Mouse (Mus musculus) hindbrain, embryonic 13.5 days (tissue): ENCODE measurements at regions not wholly inside any gene's neighbourhood (a gene's known extent, or its start where the extent isn't known, plus 50 kb on each side); places are given as distances from the start of the nearest gene placed in this dataset.
"Not testable (repeated sequence)": the region's sequence is repeated elsewhere in the genome, so short reads cannot be mapped to it uniquely, and the experiment has no call there.

ENCODE experiments used
- ATAC-seq: fragments of 200-750 bp; cut with Nextera tagmentation; 2 replicates; pipeline ENCODE4 v1.8.0; 2017; ENCODE audit warnings: moderate TSS enrichment; ENCODE audit not compliant: low FRiP score
- H3K27ac ChIP-seq: fragments of 300-500 bp; sonication (generic); 2 replicates; pipeline ENCODE4 v1.5.1; 2015; ENCODE audit warnings: inconsistent platforms, mild to moderate bottlenecking, moderate library complexity
- H3K27me3 ChIP-seq: fragments of 300-500 bp; sonication (generic); 2 replicates; pipeline ENCODE4 v1.6.1; 2015; ENCODE audit warnings: mild to moderate bottlenecking, inconsistent platforms
- H3K36me3 ChIP-seq: fragments of 300-500 bp; sonication (generic); 2 replicates; pipeline ENCODE4 v1.6.1; 2015; ENCODE audit warnings: mild to moderate bottlenecking, inconsistent platforms
- H3K4me1 ChIP-seq: fragments of 300-500 bp; sonication (generic); replicated peaks from 2 replicates; pipeline ENCODE4 v1.6.1; 2015; ENCODE audit warnings: inconsistent platforms
- H3K4me2 ChIP-seq: fragments of 300-500 bp; sonication (generic); 2 replicates; pipeline ENCODE4 v1.6.1; 2015; ENCODE audit warnings: inconsistent platforms, mild to moderate bottlenecking, moderate library complexity
- H3K4me3 ChIP-seq: fragments of 300-500 bp; sonication (generic); 2 replicates; pipeline ENCODE4 v1.5.1; 2015; ENCODE audit warnings: mild to moderate bottlenecking, inconsistent platforms
- H3K9ac ChIP-seq: fragments of 300-500 bp; sonication (generic); 2 replicates; pipeline ENCODE4 v1.6.1; 2015; ENCODE audit warnings: mild to moderate bottlenecking, inconsistent platforms
- H3K9me3 ChIP-seq: fragments of 300-500 bp; sonication (generic); 2 replicates; pipeline ENCODE4 v1.6.1; 2016; ENCODE audit warnings: inconsistent platforms
- WGBS: fragments of 180-500 bp; shearing (Covaris S2); methylation state at CpG from one replicate; pipeline ENCODE4 v1.1.7; 2015; 5-methylcytosine and 5-hydroxymethylcytosine counted together

DNA sequence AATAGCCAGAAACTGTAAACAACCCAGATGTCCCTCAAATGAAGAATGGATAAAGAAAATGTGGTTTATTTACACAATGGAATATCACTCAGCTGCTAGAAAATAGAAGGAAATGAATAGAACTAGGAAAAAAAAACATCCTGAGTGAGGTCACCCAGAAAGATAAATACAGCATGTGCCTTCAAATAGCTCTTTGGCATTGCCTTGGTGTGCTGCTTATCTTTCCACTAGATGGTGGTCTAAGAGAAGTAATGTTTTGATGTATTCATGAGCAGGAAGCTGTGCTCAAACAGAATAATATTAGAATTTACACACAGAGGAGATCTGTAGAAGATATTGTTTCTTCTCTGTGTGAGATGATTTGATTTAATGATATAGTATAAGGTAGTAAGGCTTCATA lies 78.8 kb downstream of the Zfp619 start:
- Histone ChIP-seq H3K9ac (no peak overlapping the region), H3K9me3 (no peaks in the 10 kb centered on the region), H3K36me3 (no peaks in the 10 kb centered on the region), H3K4me3 (no peak overlapping the region), H3K4me1 (no peaks in the 10 kb centered on the region), H3K4me2 (no peak overlapping the region), H3K27me3 (no peaks in the 10 kb centered on the region), H3K27ac (no peak overlapping the region)
- ATAC-seq = no peak

DNA sequence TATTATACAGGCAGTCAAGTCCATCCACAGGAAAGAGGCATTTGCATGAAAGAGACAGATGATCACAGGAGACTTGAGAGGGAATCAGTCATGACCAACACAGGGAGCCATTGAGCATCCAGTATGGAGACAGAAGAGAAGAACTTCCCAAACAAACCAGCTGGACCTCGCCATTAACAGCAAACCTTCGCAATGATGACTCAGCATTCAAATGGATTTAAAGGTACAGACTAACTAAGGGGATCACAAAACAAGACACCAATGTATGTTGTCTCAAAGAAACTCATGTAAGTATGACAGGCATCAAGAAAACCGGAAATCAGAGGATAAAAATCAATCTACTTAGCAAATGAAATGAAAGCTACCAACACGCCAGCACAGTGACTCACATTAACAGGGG lies 96.2 kb downstream of the Zfp619 start:
- no peak for ATAC-seq
- WGBS = 89% methylated on average over 4 of the region's 4 CpGs
- Histone ChIP-seq H3K9ac (no peak overlapping the region), H3K4me2 (no peak overlapping the region), H3K9me3 (no peaks in the 10 kb centered on the region), H3K36me3 (no peaks in the 10 kb centered on the region), H3K27me3 (no peaks in the 10 kb centered on the region), H3K27ac (no peak overlapping the region), H3K4me3 (no peak overlapping the region), H3K4me1 (no peaks in the 10 kb centered on the region)

DNA sequence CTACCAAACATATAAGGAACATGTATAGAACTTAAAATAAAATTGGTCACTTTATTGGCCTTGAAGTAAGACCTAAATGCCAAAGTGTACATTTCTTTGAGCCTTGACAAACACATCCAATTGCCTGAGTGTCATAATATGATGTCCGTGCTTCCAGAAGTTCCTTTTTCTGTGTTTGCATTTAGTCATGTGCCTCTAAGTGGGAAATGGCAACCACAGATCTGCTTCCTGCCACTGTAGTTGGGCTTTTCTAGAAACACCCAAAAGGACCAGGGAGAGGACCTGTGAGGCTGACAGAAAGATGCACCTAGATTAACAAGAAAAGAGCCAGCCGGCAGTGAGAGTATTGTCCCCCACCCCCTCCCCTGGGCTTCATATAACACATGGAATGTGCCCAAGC lies 97.5 kb downstream of the Zfp619 start:
- no peak for ATAC-seq
- no peak overlapping the region for H3K9ac ChIP-seq
- H3K4me3 ChIP-seq = no peak overlapping the region
- H3K27ac ChIP-seq = no peak overlapping the region
- H3K9me3 ChIP-seq = no peaks in the 10 kb centered on the region
- H3K36me3 ChIP-seq = no peaks in the 10 kb centered on the region
- H3K4me1 ChIP-seq = peaks cover 7% of the 10 kb centered on the region
- no peak overlapping the region for H3K4me2 ChIP-seq
- WGBS = 86% methylated on average over 2 of the region's 2 CpGs
- no peaks in the 10 kb centered on the region for H3K27me3 ChIP-seq

DNA sequence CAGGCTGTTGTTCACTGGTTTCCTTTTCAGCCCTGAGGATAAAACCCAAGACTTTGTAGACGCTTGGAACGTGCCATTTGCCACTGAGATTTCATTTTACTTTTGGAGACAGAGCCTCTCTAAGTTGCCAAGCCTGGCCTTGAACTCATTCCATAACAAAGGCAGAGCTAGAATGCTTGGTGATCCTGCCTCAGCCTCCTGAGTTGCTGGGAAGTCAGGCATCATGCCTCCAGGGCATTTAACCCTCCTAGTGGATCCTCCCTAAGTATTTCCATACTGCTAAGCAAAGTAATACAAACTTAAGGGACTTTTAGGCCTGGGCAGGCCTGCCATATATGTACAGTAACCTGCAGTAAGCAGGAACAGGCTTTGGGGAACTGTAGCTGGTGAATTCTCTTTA lies 104.2 kb downstream of the Zfp619 start:
- Histone ChIP-seq H3K4me1 (peaks cover 7% of the 10 kb centered on the region), H3K9ac (no peak overlapping the region), H3K36me3 (no peaks in the 10 kb centered on the region), H3K27me3 (no peaks in the 10 kb centered on the region), H3K4me2 (no peak overlapping the region), H3K4me3 (no peak overlapping the region), H3K9me3 (no peaks in the 10 kb centered on the region), H3K27ac (no peak overlapping the region)
- ATAC-seq = no peak
- 85% methylated on average over 2 of the region's 2 CpGs for WGBS

DNA sequence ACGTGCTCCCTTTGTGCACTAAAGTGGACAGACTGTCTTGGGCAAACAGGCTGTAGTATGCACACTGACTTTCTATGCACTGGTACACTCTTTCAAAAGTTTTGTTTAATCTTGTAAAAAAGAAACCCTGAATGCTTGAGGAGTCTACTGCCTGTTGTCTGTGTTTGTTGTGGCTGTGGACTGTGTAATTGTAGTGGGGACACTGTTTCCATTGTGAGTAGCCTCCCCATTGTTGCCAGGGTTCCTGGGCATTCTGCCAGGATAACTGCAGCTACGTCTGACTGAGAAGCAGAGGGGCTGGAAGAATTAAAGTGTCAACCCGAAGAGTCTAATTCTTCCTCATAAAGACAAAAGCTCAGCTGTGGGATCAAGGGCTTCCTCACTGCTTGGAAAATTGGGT lies 115.3 kb downstream of the Zfp619 start:
- ATAC-seq = 0 out of 2 replicates have a peak, but pooled peaks have one; percentile 59
- no peak overlapping the region for H3K9ac ChIP-seq
- H3K4me3 ChIP-seq = no peak overlapping the region
- H3K27ac ChIP-seq = no peak overlapping the region
- no peaks in the 10 kb centered on the region for H3K4me1 ChIP-seq
- H3K9me3 ChIP-seq = no peaks in the 10 kb centered on the region
- no peaks in the 10 kb centered on the region for H3K27me3 ChIP-seq
- H3K4me2 ChIP-seq = no peak overlapping the region
- 21% methylated on average over 3 of the region's 3 CpGs for WGBS
- no peaks in the 10 kb centered on the region for H3K36me3 ChIP-seq

DNA sequence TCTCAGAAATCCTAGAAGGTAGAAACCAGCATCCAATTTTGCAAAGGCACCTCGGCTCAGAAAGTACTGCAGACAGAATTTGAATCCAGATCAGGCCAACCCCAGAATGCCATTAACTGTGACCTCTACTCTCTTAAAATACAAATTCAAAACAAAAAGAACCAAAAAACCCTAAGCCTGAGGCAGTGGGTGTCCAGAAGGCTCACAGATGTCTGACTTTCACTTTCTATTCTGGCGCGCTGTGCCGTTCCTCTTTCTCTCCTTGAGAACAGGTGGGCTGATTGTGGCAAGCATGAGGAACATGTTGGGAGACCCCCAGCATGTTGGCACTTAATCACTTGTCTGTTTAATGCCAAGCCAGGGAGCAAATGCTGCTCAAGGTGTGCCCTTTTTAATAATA lies 124.8 kb downstream of the Zfp619 start:
- H3K4me2 ChIP-seq = no peak overlapping the region
- H3K27me3 ChIP-seq = no peaks in the 10 kb centered on the region
- ATAC-seq = no peak
- no peaks in the 10 kb centered on the region for H3K36me3 ChIP-seq
- 90% methylated on average over 4 of the region's 4 CpGs for WGBS
- H3K4me3 ChIP-seq = no peak overlapping the region
- H3K4me1 ChIP-seq = no peaks in the 10 kb centered on the region
- H3K9ac ChIP-seq = no peak overlapping the region
- no peak overlapping the region for H3K27ac ChIP-seq
- H3K9me3 ChIP-seq = no peaks in the 10 kb centered on the region

DNA sequence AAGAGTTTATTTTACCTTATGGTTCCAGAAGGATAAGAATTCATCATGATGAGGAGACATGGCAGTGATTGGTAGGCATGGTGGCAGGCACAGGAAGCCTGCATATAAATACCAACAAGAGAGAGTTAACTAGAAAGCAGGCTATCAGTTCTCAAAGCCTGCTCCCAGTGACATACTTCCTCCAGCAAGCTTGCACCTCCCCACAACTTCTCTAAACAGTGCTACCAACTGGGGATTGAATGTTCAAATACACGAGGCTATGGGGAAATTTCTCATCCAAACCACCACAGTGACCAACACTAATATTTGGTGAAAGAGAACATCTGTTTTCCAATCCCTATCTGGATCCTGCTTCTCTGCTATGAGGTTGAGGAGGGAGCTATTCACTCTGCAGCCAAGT lies 125.8 kb downstream of the Zfp619 start:
- no peak overlapping the region for H3K9ac ChIP-seq
- ATAC-seq = no peak
- H3K4me3 ChIP-seq = no peak overlapping the region

DNA sequence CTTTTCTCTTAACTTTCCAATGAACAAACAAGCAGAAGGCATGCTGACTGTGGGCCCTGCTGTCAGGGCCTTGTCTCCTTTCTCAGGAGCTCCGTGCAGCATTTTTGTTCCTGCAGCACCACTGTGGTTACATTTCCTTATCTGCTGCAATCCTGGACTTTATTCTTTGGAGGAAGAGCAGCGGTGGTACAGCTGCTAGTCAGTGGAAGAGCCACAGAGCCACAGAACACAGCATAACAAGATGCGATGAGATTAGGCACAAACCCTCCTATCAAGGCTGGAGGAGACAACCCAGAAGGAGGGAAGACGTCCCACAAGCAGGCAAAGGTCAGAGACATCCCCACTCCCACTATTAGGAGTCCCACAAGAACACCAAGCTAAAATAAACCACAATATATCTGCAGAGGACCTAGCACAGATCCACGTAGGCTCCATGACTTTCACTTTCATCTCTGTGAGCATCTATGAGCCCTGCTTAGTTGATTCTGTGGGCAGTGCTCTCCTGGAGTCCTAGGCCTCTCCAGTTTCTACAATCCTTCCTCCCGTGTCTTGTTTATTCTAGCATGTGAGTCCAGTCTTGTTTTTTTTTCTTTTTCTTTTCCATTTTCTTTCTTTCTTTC lies 133.0 kb downstream of the Zfp619 start:
- Histone ChIP-seq H3K9me3 (no peaks in the 10 kb centered on the region), H3K4me1 (no peaks in the 10 kb centered on the region), H3K4me2 (no peak overlapping the region), H3K36me3 (no peaks in the 10 kb centered on the region), H3K27me3 (no peaks in the 10 kb centered on the region), H3K27ac (no peak overlapping the region), H3K9ac (no peak overlapping the region), H3K4me3 (no peak overlapping the region)
- ATAC-seq = no peak
- 79% methylated on average over 6 of the region's 6 CpGs for WGBS

More for the DNA sequence above, 125.8 kb downstream of the Zfp619 start:
- H3K9me3 ChIP-seq = no peaks in the 10 kb centered on the region
- H3K36me3 ChIP-seq = no peaks in the 10 kb centered on the region
- H3K27me3 ChIP-seq = no peaks in the 10 kb centered on the region
- no peak overlapping the region for H3K4me2 ChIP-seq
- WGBS = 59% methylated on average over 1 of the region's 1 CpGs
- H3K27ac ChIP-seq = no peak overlapping the region
- no peaks in the 10 kb centered on the region for H3K4me1 ChIP-seq

DNA sequence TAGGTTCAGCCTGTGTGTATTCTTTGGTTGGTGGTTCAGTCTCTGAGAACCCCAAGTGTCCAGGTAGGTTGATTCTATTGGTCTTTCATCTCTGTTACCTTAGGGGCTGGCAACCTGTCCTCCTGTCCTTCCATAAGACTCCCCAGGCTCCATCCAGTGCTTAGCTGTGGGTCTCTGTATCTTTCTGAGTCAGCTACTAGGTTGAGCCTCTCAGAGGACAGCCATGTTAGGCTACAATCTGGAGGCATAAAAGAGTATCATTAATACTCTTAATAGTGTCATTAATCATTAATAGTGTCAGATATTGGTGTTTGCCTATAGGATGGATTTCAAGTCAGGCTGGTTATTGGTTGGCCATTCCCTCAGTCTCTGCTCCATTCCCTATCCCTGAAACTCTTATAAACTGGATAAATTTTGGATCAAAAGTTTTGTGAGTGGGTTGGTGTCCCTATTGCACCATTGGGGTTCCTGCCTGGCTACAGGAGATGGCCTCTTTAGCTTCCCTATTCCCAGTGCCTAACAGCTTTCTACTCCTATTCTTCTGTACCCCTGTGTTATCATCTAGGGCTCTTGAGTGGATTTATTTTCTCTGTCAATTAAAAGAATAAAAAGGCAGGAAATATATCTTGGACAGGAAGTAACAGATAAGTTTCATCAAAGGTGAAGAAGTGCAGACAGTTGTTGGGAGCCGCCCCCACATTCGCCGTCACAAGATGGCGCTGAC lies 137.2 kb downstream of the Zfp619 start:
- H3K9me3 ChIP-seq = no peaks in the 10 kb centered on the region
- H3K27me3 ChIP-seq = no peaks in the 10 kb centered on the region
- H3K4me1 ChIP-seq = peaks cover 9% of the 10 kb centered on the region
- H3K4me2 ChIP-seq = peak overlapping the region; percentile 28; the same call in 1 of the 2 replicates
- H3K4me3 ChIP-seq = no peak overlapping the region
- no peaks in the 10 kb centered on the region for H3K36me3 ChIP-seq
- ATAC-seq = peak; percentile 80
- H3K27ac ChIP-seq = no peak overlapping the region; the same call in 1 of the 2 replicates
- no peak overlapping the region for H3K9ac ChIP-seq
- 22% methylated on average over 4 of the region's 4 CpGs for WGBS

DNA sequence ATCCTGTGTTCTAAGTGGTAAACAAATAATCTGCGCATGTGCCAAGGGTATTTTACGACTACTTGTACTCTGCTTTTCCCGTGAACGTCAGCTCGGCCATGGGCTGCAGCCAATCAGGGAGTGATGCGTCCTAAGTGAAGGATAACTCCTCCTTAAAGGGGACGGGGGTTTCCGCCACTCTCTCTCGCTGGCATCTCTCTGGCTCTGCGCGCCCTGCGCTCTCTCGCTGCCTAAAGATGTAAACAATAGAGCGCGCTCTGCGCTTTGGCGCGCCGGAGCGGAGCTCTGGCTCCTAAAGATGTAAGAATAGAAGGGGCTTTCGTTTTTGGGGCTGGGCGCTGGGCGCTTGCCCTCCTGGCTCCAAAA lies 137.7 kb downstream of the Zfp619 start:
- 16% methylated on average over 23 of the region's 23 CpGs for WGBS
- ATAC-seq = peak; percentile 82
- Histone ChIP-seq H3K9ac (peak overlapping the region; percentile 78), H3K4me3 (peak overlapping the region; percentile 45), H3K4me2 (peak overlapping the region; percentile 65), H3K27ac (peak overlapping the region; percentile 89)
- not testable (repeated sequence) for H3K9me3 ChIP-seq, H3K4me1 ChIP-seq, H3K27me3 ChIP-seq, H3K36me3 ChIP-seq

DNA sequence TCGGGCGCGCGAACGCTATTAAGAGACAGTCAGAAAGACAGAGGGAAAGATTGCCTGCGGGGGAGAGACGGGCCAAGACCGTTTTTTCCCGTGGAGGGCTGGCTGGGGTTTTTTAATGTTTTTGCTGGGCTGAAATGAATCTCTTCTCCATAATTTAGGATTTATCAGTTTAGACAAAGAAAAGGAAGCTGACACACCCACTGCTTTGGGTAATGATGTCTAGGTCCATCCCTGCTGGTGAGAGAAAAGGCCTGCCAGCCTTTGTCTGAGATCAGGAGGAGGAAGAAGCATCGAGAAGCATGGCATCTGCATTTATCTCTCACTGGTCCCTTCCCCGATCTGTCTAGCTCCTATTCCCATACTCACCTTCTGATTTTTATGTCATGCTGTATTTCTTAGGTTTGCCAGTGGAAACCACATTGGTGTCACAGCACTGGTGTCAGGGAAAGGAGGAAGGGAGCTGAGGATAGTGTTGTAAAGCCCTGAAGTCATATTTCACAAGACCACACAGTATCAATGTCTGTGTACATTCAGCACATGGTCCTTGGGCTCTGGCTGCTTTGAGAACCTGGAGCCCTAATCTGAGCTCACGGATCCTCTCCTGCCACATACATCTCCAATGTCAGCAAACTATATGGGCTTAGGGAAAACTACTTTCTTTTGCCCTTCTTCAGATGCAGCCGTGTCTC lies 138.3 kb downstream of the Zfp619 start:
- Histone ChIP-seq H3K9me3 (no peaks in the 10 kb centered on the region), H3K27ac (peak overlapping the region; percentile 89), H3K4me1 (peaks cover 9% of the 10 kb centered on the region), H3K36me3 (no peaks in the 10 kb centered on the region), H3K4me3 (peak overlapping the region; percentile 45), H3K9ac (peak overlapping the region; percentile 78), H3K27me3 (no peaks in the 10 kb centered on the region), H3K4me2 (peak overlapping the region; percentile 65)
- peak; percentile 67 for ATAC-seq
- 25% methylated on average over 13 of the region's 13 CpGs for WGBS

DNA sequence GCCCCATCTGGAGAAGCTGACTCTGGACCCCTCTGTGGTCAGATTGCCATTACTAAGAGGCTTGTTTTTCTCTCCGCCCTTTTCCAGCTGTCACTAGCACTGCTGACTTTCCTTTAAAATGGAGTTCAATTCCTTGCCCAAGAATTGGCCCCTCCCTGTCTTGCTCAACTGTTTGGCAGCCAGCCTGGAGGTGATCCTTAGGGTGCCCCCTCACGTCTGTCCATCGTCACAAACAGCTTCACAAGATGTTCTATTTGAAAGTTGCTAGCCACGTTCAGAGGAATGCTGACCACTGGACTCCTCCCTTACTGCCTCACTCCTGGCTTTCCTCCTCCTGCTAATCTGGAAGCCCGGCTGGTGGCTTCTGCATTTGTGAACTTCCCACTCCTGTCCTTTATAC lies 142.0 kb downstream of the Zfp619 start:
- Histone ChIP-seq H3K4me2 (no peak overlapping the region), H3K9ac (no peak overlapping the region), H3K36me3 (no peaks in the 10 kb centered on the region), H3K4me3 (no peak overlapping the region), H3K27ac (no peak overlapping the region), H3K9me3 (no peaks in the 10 kb centered on the region), H3K4me1 (peaks cover 9% of the 10 kb centered on the region), H3K27me3 (no peaks in the 10 kb centered on the region)
- no peak for ATAC-seq
- 50% methylated on average over 5 of the region's 5 CpGs for WGBS
